Mouse (Mus musculus): Measurements from ENCODE around the gene Ankdd1a.

Ankdd1a gene

DNA sequence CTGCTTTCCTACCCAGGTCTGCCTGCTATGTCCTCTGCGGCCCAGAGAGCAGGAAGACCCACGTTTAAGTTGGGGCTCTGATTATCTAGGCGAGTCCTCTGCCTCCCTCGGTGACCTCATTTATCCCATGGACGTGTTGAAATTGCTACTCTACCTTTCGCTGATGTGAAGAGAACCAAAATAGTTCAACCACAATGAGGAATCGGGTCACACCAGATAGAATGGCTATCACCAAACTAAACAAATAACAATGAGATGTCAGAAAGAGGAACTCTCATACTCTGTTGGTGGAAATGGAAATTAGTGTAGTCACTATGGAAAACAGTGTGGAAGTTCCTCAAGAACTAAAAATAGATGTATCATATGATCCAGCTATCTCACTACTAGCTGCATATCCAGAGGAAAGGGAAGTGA, 22.1 kb upstream of the Ankdd1a start:
- DNase-seq (ENCODE audit: low spot score), result no peak

DNA sequence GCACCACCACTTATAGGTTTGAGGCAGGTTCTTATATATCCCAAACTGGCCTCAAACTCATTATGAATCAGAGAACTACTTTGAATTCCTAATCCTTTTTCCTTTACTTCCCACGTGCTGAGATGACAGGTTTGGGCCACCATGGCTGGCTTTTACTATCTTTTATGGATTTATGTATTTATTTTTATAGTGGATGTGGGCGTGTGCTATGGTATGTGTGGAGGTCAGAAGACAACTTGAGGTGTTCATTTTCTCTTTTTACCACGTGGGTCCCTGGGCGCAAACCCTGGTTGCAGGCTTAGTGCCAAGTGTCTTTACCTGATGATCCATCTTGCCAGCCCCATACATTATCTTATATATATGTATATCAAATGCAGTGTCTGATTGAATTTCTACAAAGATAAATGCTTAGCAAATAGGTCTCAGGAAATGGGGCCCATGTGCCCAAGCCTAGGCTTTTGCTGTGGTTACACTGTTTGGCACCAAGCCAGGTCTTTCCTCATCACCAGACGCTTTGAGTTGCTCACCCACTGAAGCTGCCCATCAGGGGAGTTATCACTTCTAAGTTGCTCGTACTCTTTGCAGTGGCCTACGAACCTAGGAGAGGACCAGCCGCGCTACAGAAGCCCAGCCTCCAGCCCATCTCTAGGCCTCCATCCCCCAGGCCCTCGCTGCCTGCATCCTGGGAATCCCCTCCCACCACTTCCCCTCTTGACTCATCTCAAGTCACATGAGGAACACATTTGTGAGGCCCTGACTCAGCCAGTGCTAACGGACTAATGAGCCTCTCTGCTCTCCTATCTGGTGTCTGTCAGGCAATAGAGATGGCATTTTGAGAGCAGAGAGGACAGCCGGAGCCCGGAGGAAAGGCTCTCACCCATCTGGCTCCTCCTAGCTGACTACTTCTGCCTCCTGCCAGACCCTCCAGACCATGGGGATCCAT, 21.4 kb upstream of the Ankdd1a start:
- DNase-seq (ENCODE audit: low spot score), result no peak

DNA sequence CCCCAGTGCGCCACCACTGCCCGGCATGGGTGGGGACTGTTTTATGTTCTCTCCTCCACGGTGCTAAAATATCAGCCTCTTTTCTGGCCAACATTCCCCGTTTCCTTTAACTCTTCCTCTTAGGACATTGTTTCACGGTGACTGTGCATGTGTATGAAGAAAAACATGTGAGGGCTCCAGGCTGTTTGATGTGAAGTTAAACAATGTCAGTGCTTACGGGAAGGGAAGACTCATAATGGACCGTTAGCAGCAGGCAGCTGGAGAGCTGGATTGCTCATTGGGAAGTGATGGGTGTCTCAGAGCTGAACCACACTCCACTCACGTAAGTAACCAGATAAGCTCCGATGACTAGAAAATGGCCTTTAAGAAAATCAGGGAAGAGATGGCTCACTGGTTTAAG, 19.7 kb upstream of the Ankdd1a start:
- no peak for DNase-seq (ENCODE audit: low spot score)

DNA sequence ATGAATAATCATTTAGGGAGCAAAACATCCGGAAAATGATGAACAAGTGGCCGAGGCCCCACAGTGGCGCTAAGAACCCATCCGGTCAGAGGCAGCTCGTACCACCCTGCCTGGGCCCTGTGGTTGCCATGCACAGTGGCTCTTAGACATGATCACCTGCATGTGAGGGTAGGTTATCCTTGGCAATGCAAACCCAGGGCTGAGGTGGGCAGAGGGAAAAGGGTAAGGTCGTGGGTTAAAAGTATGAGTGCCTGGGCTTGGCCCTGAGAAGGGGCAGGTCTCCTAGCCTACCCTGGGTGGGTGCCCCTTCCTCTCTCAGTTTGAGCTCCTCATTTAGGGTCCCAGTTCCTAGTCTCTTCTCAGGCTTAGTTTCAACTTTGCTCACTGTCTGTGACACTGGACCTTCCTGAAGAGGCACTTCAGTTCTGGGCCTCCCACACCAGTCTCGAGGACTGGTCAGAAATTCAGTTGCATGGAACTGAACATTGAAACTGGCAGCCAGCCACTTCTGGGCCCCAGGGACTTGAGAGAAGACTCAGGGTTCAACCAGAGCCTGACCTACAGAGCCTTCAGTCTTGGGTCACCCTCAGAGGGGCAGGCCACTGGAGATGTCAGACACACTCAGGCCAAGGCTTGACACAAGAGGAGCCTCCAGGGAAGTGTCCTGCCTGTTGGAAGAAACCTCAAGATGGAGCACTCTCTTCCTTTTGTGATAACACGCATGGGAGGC, 18.1 kb upstream of the Ankdd1a start:
- no peak for DNase-seq (ENCODE audit: low spot score)

DNA sequence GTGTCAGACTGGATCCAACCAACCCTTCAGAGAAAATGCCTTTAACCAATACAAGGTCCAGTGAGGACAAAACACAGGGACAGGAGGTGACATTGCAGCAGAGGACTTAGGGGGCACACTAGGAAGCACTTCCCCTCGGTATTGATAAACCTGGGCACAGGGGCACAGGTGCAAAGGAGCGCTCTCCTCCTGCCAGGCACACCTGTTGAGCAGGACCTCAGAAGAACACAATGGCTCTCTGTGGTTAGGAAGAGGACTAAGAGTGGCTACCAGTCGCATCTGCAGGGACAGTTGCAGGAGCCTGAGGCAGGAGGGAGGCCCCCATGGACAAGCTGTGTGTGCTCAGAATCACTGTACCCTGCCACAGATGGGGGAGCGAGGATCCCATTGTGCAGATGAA, 16.5 kb upstream of the Ankdd1a start:
- no peak for DNase-seq (ENCODE audit: low spot score)

DNA sequence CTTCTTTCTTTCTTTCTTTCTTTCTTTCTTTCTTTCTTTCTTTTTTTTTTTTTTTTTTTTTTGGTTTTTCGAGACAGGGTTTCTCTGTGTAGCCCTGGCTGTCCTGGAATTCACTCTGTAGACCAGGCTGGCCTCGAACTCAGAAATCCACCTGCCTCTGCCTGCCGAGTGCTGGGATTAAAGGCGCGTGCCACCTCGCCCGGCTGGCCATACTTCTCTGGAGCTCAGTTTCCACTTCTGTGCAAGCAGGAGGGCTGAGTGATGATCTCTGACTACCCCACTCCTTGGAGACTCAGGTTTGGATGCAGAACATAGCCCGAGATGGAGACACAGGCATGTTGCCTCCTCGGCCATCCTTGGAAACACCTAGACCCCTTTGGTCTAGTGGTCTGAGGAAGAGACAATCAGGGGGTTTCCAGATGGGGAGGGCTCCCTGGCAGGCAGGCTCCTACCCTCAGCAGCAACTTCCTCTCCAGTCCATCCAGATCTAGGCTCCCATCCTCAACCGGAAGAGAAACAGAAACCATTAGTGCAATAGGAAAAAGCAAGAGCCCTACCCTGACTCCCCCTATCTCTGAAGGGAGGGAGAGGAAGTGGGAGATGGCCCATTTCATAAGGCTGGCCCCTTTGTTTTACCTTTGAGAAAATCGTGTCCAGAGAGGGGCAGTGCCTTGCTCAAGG, 15.9 kb upstream of the Ankdd1a start:
- DNase-seq (ENCODE audit: low spot score), result no peak

DNA sequence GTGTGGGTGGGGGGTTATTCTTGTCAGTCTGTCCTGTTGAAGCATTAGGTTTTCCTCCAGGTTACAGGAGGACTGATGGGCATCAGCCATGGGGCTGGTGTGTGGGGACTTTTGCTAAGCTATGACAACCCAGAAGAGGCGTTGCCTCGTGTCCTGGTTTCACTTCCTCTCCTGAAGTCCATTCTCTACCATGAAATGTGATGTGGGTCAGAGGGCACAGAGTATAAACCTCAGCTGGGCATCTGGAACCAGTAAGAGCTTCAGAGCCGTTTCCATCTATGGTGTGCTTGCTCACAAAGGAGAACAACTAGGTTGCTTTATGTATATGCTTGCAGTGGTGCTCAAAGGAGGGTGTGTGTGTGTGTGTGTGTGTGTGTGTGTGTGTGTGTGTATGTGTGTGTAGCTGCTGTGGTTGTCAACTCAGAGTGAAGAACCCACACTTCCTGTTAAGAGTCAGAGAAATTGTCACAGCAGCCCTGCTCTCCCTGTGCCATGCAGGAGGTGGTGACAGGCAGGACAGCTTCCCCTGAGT, 15.3 kb upstream of the Ankdd1a start:
- DNase-seq (ENCODE audit: low spot score), result no peak

DNA sequence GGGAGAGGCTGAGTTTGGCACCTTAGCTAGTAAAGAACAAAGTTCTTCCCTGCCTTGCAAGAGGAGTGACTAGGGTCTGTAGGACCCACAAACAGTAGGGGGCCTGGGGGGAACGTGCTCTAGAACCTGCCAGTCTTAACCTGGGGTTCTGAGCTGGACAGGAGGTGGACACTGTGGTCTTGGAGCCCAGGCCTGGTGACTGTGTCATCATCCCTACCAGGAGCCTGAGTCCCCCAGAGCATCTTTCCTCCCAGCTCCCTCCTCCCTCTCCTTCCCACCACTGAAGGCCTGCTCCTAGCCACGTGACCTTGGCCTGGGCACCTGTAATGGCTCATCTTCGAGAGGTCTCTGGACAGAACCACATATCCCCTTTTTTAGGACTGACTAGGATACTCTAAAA, 14.1 kb upstream of the Ankdd1a start:
- no peak for DNase-seq (ENCODE audit: low spot score)

DNA sequence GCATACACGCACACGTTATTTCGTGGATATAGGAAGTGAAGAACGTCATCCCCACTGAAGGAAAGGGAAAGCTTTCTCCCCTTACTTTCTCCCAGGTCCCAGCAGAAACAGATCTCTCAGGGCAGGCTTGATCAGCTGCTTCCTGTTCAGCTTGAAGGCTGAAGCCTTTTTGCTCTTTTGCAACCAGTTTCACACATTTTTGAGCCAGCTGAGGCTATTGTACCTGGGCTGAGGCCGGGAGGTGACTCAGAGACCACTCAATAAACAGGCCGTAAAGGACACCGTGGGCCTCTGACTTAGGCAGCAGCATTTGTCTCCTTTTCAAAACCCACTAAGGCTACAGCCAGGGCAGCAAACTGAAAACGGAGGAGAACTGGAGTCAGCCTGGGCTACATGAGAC, 13.0 kb upstream of the Ankdd1a start:
- no peak for DNase-seq (ENCODE audit: low spot score)

DNA sequence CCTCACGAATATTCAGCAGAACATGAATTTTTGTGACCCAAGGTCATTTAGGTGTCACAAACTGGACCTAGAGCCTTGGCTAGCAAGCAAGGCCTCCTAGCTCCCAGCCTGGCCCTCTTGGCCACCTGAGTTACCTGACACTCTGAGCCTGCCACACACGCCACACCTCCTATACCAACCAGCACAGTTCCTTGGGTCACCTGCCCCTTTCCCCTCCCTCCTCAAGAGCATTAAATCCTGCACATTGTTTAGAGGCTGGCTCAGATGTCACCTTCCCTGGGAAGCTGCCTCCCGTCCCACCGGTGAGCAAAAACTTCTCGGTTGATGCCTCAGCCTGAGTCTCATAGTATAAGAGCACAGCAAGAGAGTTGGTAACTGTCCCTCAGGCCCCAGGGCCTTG, 11.3 kb upstream of the Ankdd1a start:
- DNase-seq (ENCODE audit: low spot score), result no peak

DNA sequence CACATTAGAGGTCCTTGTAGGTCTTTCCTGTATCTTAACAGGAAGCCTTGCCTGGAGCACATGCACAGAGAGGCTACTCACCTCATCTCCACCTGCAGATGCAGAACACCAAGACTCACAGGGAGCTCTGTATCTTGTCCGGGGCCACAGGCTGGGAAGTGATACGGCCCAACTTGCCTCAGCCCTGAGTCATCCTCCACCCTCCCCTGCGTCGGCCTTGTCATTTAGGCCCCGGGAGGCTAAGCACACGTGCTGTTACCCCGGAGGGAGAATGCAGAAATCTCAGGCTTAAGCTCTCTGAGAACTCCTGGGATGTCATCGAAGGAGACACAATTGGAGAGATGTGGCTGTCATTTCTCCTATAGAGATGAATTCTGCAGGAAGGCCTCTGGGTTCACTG, 9.7 kb upstream of the Ankdd1a start:
- no peak for DNase-seq (ENCODE audit: low spot score)

DNA sequence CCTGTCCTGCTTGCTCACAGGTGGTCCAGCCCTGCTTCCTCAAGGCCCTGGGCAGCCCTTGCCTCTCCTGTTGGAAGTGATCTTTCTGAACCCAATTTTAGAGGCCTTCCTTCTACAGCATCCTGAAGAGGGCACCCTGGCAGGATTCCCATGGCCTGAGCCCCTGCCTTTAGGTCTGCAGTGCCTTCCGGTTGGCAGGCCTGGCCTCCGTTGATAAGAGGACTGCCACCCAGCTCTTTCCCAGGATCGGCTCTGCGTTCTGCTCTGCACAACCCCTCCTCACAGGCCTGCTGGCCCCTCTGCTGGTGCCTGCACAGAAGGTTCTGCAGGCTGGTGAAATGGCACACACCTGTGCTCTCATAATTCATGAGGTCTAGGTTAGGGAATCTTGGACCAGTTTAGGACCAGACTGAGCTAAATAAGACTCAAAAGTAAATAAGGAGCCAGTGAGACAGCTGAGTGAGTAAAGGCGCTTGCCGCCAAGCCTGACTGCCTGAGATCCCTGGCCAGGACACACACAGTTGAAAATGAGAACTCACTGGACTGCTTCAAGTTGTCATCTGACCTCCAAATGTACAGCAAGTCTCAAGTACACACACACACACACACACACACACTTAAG, 8.5 kb upstream of the Ankdd1a start:
- DNase-seq (ENCODE audit: low spot score), result no peak

DNA sequence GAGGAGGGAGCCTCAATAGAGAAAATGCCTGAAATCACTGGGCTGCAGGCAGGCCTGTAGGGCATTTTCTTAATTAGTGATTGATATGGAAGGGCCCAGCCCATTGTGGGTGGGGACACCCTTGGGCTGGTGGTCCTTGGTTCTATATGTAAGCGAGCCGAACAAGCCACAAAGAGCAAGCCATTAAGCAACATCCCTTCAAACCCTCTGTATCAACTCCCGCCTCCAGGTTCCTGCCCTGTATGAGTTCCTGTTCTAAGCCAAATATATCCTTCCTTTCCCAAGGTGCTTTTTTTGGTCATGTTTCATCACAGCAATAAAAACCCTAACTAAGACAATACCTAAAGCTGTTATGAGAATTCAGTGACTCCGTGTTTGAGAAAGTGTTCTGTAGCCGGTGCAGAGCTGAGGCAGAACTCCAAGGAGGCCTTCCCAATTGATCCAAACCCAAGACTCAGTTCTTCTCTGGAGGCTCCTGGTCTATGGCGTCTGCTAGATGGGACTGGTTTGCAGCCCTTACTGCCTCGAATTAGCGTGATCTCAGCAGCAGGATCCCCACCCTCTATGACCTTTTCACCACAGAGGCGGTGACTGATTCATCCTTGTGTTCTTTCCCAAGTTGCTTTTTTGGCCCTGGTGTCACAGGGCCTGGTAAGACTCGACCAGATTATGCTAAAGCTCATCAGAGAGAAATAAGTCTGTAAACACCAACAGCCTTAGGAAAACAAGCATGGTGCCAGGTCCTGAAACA, 5.6 kb upstream of the Ankdd1a start:
- no peak for DNase-seq (ENCODE audit: low spot score)

DNA sequence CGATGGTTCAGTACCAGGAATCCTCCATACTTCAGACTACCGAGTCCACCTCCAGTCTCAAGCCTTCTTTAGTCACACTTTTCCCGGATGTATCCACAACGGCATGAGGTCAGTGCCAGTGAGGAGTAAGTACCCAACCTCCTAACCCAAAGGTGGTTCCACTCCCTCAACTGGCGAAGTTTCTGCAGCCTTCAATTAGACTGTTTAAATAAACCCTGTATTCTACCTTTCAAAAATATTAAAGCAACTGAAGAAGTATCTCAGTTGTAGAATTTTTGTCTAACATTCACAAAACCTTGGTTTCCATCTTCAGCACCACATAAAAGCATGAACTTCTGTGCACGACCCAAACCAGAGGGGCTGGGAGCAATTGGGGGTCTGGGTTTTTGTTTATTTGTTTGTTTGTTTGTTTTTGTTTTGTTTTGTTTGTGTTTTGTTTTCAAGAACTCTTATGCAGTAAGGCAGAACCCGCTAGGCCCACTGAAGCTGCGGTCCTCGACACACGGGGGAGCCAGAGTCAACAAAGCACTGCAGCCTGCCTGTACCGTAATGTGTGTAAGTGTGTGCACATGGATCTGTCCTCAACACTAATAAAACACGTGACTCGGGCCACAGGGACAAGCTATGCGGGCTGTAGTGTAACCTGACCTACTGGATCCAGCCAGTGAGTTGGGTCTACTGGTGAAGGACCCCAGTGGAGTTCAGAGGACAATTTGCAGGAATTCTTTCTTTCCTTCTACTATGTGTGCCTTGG, 3.8 kb upstream of the Ankdd1a start:
- peak; percentile 93 for DNase-seq (ENCODE audit: low spot score)

DNA sequence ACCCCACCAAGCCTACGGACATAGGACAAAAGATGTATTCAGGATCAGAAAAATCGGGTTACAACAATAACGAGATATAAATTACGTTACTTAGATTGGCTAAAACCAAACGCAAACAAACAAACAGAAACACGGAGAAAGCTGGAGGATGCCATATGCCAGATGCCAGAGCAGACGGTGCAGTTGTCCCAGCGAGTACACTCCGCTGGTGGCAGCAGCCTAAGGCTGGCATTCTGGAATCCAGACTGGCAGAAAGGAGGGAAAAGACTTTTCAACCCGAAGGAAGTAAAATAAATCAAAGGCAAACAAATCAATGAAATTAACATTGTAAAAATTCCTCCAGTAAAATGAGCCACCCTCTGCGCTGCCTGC, 498 bp upstream of the Ankdd1a start:
- no peak for DNase-seq (ENCODE audit: low spot score)

DNA sequence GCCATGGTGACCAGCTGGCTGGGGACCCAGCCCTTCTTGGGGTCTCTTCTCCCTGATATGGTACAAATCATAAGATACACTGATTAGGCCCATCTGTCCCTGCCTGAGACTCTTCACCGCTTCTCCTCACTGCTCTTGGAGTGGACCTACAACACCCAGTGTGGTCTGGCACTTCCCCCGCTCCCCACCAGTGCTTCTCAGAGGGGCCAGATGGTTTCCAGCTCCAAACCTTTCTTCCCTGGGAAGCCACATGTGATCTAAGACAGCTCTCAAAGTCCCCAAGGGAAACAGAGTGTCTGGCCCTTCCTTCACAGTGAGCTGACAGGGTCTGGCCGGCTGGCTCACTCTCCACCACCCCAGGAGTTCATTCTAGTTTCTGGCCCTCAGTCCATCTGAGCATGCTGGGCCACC, 5.1 kb downstream of the Ankdd1a start:
- no peak for DNase-seq (ENCODE audit: low spot score)

DNA sequence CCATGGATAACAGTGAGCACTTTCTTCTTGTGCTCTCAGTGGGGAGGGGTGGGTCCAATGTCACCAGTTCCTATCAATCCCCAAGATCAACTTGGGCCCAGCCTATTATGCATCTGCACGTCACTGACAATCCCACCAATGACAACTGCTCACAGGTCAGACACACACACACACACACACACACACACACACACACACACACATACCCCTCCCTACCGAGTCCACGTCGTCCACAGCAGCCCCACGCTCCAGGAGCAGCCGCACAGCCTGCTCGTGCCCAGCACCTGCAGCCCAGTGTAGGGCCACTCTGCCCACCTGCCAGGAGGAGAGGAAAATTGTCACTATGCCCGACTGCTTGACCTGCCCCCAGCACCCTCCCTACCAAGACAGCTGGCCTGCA, 5.6 kb downstream of the Ankdd1a start:
- DNase-seq (ENCODE audit: low spot score), result no peak

DNA sequence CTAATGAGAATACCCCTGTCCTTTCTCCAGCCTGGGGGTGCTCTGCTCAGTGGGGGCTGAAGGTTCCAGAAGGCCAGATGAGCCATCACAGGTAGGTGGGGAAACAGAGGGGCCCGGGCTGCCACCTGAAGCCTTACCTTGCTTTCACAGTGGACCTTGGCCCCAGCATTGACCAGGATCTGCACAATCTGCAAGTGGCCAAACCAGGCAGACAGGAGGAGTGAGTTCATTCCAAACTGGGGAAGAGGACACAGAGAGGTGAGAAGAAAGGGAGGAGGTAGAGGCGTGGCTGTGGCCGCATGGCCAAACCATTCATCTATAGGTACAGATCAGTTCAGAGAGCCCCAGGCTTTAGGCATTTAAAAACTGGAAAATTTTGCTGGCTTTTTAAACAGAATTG, 7.5 kb downstream of the Ankdd1a start:
- no peak for DNase-seq (ENCODE audit: low spot score)

DNA sequence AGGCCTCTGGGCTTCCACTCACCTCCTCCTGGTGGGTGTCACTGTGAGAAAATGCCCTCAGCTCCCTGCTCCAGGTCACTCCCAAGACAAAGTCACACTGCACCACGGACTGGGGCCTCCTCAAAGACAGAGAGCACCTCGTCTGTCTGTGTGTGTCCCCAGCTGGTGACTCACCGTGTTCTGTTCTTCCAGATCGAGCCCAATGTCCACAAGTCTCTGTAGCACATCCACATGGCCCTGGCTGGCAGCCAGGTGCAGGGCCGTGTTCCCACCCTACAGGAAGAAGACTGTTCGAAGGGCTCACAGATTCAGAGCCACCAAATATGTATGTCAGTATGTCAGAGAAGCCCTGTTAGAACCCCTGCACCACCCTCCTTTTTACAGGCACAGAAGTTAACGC, 11.5 kb downstream of the Ankdd1a start:
- no peak for DNase-seq (ENCODE audit: low spot score)

DNA sequence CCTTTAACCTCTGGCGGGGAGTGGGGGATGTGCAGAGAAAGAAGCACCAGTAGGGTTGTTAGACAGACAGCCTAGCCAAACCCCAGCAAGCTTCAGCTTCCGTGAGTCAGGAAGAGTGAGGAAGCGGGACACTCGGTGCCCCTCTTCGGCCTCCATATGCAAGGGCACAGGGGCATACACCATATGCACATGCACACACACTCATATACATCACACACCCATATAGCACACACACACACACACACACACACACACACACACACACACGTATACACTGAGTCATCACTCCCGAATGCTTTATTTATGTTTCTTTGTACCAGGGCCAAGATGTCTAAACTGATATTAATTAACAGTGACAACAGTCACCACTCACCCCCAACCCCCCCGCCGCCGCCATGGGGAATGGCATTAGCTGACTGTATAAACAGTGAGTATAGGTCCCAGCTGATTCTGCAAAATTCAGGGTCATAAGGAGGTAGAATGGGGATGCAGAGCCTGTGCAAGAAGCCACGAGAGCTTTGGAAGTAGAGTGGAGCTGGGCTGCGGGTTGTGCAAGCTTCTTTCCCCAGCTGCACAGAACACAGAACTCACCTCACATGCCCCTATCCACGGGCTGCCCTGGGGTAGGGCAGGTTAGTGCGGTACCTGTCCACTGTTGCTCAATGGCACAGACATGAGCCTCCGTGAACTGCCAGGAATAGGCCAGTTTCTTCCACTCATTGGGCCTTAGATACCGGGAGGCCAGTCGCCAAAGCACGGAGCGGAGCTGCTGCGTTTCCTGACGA, 17.1 kb downstream of the Ankdd1a start:
- no peak for DNase-seq (ENCODE audit: low spot score)

Measured in embryo, embryonic 10.5 days (tissue).